Comparison of ENCODE assay signal across 27 mouse cellular contexts in the genomic region with DNA sequence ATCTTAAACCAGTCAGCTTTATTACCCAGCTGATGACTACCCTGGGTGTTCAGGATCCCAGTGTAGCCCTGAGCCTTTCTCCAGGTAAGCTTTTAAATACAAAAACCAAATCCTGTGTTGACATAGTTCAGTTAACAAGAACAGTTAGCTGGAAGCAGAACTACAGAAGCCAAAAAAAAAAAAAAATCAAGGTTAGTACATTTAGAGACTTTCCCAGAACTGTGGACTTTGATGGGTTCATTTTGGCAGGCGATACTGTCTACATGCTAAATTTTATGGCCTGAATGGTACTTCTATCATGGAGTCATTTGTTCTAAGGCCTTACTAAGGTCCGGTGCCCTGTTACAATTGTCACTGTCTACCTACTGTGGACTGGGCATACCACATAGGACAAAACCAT.
"Had no signal": no experiment of that assay in that cellular context is flagged by ENCODE, and none has a peak within 500 bp of the region (broad histone marks: within the 10 kb centered on the region; RNA-seq: fewer than 3 reads in every experiment).

No protein-coding gene starts in this region.

- DNase-seq: cerebellum, adult 2 months; cerebellum, adult 8-10 months; cerebellum, adult 9-10 months; cerebellum, adult 9-11 months; cerebellum, postnatal 10 days; cerebellum, postnatal 14 days; cerebellum, postnatal 25 days; cerebellum, postnatal 36 days; embryo, embryonic 11 days; forebrain, postnatal 0 days; gastrocnemius, adult 2 months; gastrocnemius, postnatal 10 days; gastrocnemius, postnatal 14 days; gastrocnemius, postnatal 25 days; gastrocnemius, postnatal 36 days; heart, adult 18-20 months had no signal

- H3K36me3 ChIP-seq: embryonic facial prominence, embryonic 10.5 days; embryonic facial prominence, embryonic 12.5 days; embryonic facial prominence, embryonic 13.5 days; embryonic facial prominence, embryonic 15.5 days; forebrain, embryonic 10.5 days; forebrain, embryonic 12.5 days; forebrain, embryonic 15.5 days had no signal

- H3K27me3 ChIP-seq: embryonic facial prominence, embryonic 12.5 days; embryonic facial prominence, embryonic 13.5 days; embryonic facial prominence, embryonic 15.5 days; forebrain, embryonic 12.5 days; forebrain, embryonic 13.5 days; forebrain, embryonic 15.5 days had no signal

- ATAC-seq: forebrain, embryonic 13.5 days; forebrain, embryonic 14.5 days; forebrain, embryonic 15.5 days; forebrain, embryonic 16.5 days; forebrain, postnatal 0 days had no signal

- H3K4me1 ChIP-seq: embryonic facial prominence, embryonic 10.5 days; embryonic facial prominence, embryonic 12.5 days; embryonic facial prominence, embryonic 13.5 days; embryonic facial prominence, embryonic 15.5 days; forebrain, embryonic 10.5 days; forebrain, embryonic 12.5 days; forebrain, embryonic 13.5 days; forebrain, embryonic 15.5 days had no signal

- H3K4me2 ChIP-seq: embryonic facial prominence, embryonic 12.5 days; embryonic facial prominence, embryonic 13.5 days; embryonic facial prominence, embryonic 15.5 days; forebrain, embryonic 12.5 days; forebrain, embryonic 13.5 days; forebrain, embryonic 15.5 days had no signal

- H3K4me3 ChIP-seq: embryonic facial prominence, embryonic 10.5 days; embryonic facial prominence, embryonic 12.5 days; embryonic facial prominence, embryonic 13.5 days; embryonic facial prominence, embryonic 15.5 days; erythroblast, embryonic 14.5 days; forebrain, embryonic 10.5 days; forebrain, embryonic 12.5 days; forebrain, embryonic 13.5 days; forebrain, embryonic 15.5 days; gastrocnemius, adult 2 months had no signal

- H3K9ac ChIP-seq: embryonic facial prominence, embryonic 12.5 days; embryonic facial prominence, embryonic 13.5 days; embryonic facial prominence, embryonic 15.5 days; forebrain, embryonic 12.5 days; forebrain, embryonic 13.5 days; forebrain, embryonic 15.5 days; forebrain, postnatal 0 days had no signal

- H3K9me3 ChIP-seq: embryonic facial prominence, embryonic 10.5 days; embryonic facial prominence, embryonic 12.5 days; embryonic facial prominence, embryonic 13.5 days; embryonic facial prominence, embryonic 15.5 days; forebrain, embryonic 10.5 days; forebrain, embryonic 12.5 days; forebrain, embryonic 13.5 days; forebrain, embryonic 15.5 days had no signal

- H3K27ac ChIP-seq: embryonic facial prominence, embryonic 10.5 days; embryonic facial prominence, embryonic 12.5 days; embryonic facial prominence, embryonic 13.5 days; embryonic facial prominence, embryonic 15.5 days; forebrain, embryonic 10.5 days; forebrain, embryonic 12.5 days; forebrain, embryonic 13.5 days; forebrain, embryonic 15.5 days; gastrocnemius, adult 2 months had no signal
